Mouse (Mus musculus) intestine, embryonic 16.5 days (tissue): ENCODE data around the gene Tor1aip2. TPM values are rescaled to one million over a fixed set of nuclear protein-coding genes. Genes with fewer than 3 reads are reported as not detected.
"Not testable (repeated sequence)": the region's sequence is repeated elsewhere in the genome, so short reads cannot be mapped to it uniquely, and the experiment has no call there.

Experiments
- ATAC-seq: fragments of 200-750 bp; cut with Nextera tagmentation; 2 replicates; pipeline ENCODE4 v1.8.0; 2017; ENCODE audit warnings: moderate TSS enrichment, moderate library complexity
- H3K27ac ChIP-seq: fragments of 300-500 bp; sonication (generic); 2 replicates; pipeline ENCODE4 v1.5.1; 2014; ENCODE audit warnings: mild to moderate bottlenecking, low read length
- H3K27me3 ChIP-seq: fragments of 300-500 bp; sonication (generic); replicated peaks from 2 replicates; pipeline ENCODE4 v1.6.1; 2014; ENCODE audit warnings: low read length, control low read depth, mixed read lengths; ENCODE audit not compliant: control insufficient read depth, insufficient read depth
- H3K36me3 ChIP-seq: fragments of 300-500 bp; sonication (generic); 2 replicates; pipeline ENCODE4 v1.6.1; 2014; ENCODE audit warnings: low read length, control low read depth; ENCODE audit not compliant: control insufficient read depth, insufficient read depth
- H3K4me1 ChIP-seq: fragments of 300-500 bp; sonication (generic); 2 replicates; pipeline ENCODE4 v1.6.1; 2014; ENCODE audit warnings: low read length, control low read depth, mixed read lengths; ENCODE audit not compliant: control insufficient read depth, insufficient read depth
- H3K4me2 ChIP-seq: fragments of 300-500 bp; sonication (generic); 2 replicates; pipeline ENCODE4 v1.6.1; 2014; ENCODE audit warnings: low read depth, low read length, control low read depth
- H3K4me3 ChIP-seq: fragments of 300-500 bp; sonication (generic); 2 replicates; pipeline ENCODE4 v1.5.1; 2014; ENCODE audit warnings: mild to moderate bottlenecking, low read length
- H3K9ac ChIP-seq: fragments of 300-500 bp; sonication (generic); 2 replicates; pipeline ENCODE4 v1.6.1; 2014; ENCODE audit warnings: low read depth, low read length
- H3K9me3 ChIP-seq: fragments of 300-500 bp; sonication (generic); 2 replicates; pipeline ENCODE4 v1.6.1; 2016; ENCODE audit warnings: low read length, control low read depth; ENCODE audit not compliant: control insufficient read depth
- WGBS: fragments of 180-500 bp; shearing (Covaris S2); extraction: QIAGEN DNeasy Blood & Tissue Kit; methylation state at CpG from one replicate; pipeline ENCODE4 v1.1.7; 2014; 5-methylcytosine and 5-hydroxymethylcytosine counted together
- polyA plus RNA-seq: library from polyadenylated mRNA; unstranded; fragments of >200 nt; fragmentation: Nextera tagmentation; extraction: Ambion mirVana; gene quantifications from 2 replicates; pipeline ENCODE4 v1.2.1, GENCODE M21; 2015

Tor1aip2 gene
- polyA plus RNA-seq, 1 experiment from 2014 or later, result 153 TPM

GRCm38 (mm10) chr1:156037144-156037583 lies 2.0 kb downstream of the Tor1aip2 start:
- Histone ChIP-seq H3K36me3 (peaks cover 8% of the 10 kb centered on the region), H3K4me3 (peak overlapping the region; percentile 31), H3K4me1 (peaks cover 13% of the 10 kb centered on the region), H3K27me3 (no peaks in the 10 kb centered on the region), H3K4me2 (peak overlapping the region; percentile 44), H3K27ac (0 out of 2 replicates have a peak overlapping the region, but pooled peaks have one; percentile 17), H3K9ac (peak overlapping the region; percentile 26), H3K9me3 (no peaks in the 10 kb centered on the region)
- no peak for ATAC-seq
- WGBS, result 36% methylated on average over 5 of the region's 5 CpGs

DNA sequence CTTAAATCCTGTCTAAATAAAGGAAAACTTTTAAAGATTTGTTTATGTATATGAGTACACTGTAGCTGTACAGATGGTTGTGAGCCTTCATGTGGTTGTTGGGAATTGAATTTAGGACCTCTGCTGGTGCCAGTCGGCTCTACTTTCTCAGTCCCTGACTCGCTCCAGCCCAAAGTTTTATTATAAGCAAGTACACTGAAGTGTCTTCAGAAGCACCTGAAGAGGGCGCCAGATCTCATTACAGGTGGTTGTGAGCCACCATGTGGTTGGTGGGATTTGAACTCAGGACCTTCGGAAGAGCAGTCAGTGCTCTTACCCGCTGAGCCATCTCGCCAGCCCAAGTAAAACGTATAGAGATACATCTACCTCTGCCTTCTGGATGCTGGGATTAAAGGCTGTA lies 4.8 kb downstream of the Tor1aip2 start:
- WGBS, result 70% methylated on average over 7 of the region's 7 CpGs
- not testable (repeated sequence) for H3K4me2 ChIP-seq, H3K4me3 ChIP-seq, ATAC-seq, H3K9ac ChIP-seq, H3K9me3 ChIP-seq, H3K27me3 ChIP-seq, H3K36me3 ChIP-seq
- Histone ChIP-seq H3K4me1 (peaks cover 20% of the 10 kb centered on the region), H3K27ac (peak overlapping the region; percentile 75; the same call in 1 of the 2 replicates)

- Histone ChIP-seq H3K4me1 (peaks cover 24% of the 10 kb centered on the region), H3K36me3 (0 out of 2 replicates have a peak, but pooled peaks cover 1% of the 10 kb centered on the region), H3K4me2 (peak overlapping the region; percentile 43; the same call in 1 of the 2 replicates), H3K4me3 (peak overlapping the region; percentile 66), H3K27me3 (no peaks in the 10 kb centered on the region), H3K9ac (peak overlapping the region; percentile 70), H3K27ac (peak overlapping the region; percentile 75), H3K9me3 (no peaks in the 10 kb centered on the region)
- peak; percentile 77 for ATAC-seq
- WGBS, result under 1% methylated on average over 22 of the region's 22 CpGs
These were observed 5.7 kb downstream of the Tor1aip2 start for GRCm38 (mm10) chr1:156040731-156041401.

DNA sequence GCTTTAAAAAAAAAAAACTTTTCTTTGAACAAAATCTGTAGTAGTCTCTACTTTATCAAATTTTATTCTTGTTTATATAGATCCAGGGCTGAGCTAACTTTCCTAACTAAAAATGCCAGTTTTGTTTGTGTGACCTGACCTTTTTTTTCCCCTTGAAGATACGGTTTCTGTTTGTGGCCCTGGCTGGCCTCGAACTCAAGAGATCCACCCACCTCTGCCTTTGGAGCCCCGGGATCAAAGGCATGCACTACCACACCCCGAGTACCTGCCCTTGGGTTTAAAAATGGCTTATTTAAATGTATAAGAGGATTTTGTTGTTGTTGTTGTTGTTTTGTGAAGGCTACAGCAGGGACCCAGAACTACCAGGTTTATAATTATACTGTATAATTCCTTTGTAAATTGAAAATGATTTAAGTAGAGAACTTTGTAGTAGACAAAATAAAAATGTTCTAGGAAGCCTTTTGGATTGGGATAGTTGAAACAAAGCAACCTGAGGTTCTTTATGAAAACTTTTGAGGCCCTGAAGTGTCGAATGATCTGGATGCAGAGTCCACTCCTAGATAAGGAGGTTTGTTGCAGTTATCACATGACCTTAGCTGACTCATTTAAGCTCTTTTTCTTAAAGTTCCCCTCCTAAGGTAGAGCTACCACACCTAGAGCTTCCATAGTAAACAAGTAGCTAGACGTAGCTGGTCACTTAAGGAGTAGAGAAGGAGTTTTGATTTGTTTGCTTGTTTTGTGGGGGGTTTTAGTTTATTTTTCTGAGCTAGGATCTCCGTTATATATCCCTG lies 6.4 kb downstream of the Tor1aip2 start:
- Histone ChIP-seq H3K27ac (peak overlapping the region; percentile 90), H3K9me3 (no peaks in the 10 kb centered on the region), H3K36me3 (0 out of 2 replicates have a peak, but pooled peaks cover 2% of the 10 kb centered on the region), H3K4me3 (peak overlapping the region; percentile 53), H3K4me2 (peak overlapping the region; percentile 68), H3K27me3 (no peaks in the 10 kb centered on the region), H3K4me1 (peaks cover 24% of the 10 kb centered on the region), H3K9ac (peak overlapping the region; percentile 67)
- ATAC-seq, result peak; percentile 21; the same call in 1 of the 2 replicates
- 24% methylated on average over 7 of the region's 7 CpGs for WGBS

DNA sequence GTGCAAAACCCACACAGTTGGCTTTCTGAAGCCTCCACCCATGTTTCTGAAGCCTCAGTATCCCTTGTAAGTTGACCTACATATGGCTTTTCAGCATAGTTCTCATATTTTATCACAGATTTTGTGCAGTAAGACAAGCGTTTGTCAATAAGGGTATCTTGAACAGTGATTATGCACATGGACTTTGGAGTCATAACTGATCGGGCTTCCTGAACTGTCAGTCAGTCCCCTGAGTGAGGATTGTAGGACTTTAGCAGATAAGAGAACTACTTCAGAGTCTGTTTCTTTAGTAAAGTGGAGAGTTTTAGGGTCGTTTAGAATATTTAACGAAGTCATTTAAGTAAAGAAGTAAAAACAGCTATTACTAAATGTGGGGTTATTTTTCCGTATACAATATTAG lies 7.3 kb downstream of the Tor1aip2 start:
- Histone ChIP-seq H3K4me2 (peak overlapping the region; percentile 68), H3K27me3 (no peaks in the 10 kb centered on the region), H3K27ac (peak overlapping the region; percentile 81), H3K9ac (peak overlapping the region; percentile 52; the same call in 1 of the 2 replicates), H3K9me3 (no peaks in the 10 kb centered on the region), H3K4me3 (peak overlapping the region; percentile 53), H3K4me1 (peaks cover 24% of the 10 kb centered on the region), H3K36me3 (0 out of 2 replicates have a peak, but pooled peaks cover 2% of the 10 kb centered on the region)
- ATAC-seq, result peak; percentile 54
- WGBS, result 63% methylated on average over 5 of the region's 5 CpGs

GRCm38 (mm10) chr1:156043027-156043426 lies 7.8 kb downstream of the Tor1aip2 start:
- no peaks in the 10 kb centered on the region for H3K27me3 ChIP-seq
- ATAC-seq, result peak; percentile 21
- 0 out of 2 replicates have a peak, but pooled peaks cover 2% of the 10 kb centered on the region for H3K36me3 ChIP-seq
- H3K4me1 ChIP-seq, result peaks cover 28% of the 10 kb centered on the region
- peak overlapping the region; percentile 34 for H3K4me2 ChIP-seq
- peak overlapping the region; percentile 27 for H3K4me3 ChIP-seq
- WGBS, result 15% methylated on average over 4 of the region's 4 CpGs
- peak overlapping the region; percentile 41; the same call in 1 of the 2 replicates for H3K9ac ChIP-seq
- peak overlapping the region; percentile 50 for H3K27ac ChIP-seq
- no peaks in the 10 kb centered on the region for H3K9me3 ChIP-seq

GRCm38 (mm10) chr1:156044211-156044611 lies 9.0 kb downstream of the Tor1aip2 start:
- Histone ChIP-seq H3K4me1 (peaks cover 28% of the 10 kb centered on the region), H3K9me3 (no peaks in the 10 kb centered on the region), H3K4me2 (no peak overlapping the region), H3K27me3 (no peaks in the 10 kb centered on the region), H3K36me3 (0 out of 2 replicates have a peak, but pooled peaks cover 2% of the 10 kb centered on the region), H3K27ac (no peak overlapping the region), H3K4me3 (no peak overlapping the region), H3K9ac (no peak overlapping the region)
- 40% methylated on average over 5 of the region's 5 CpGs for WGBS
- peak; percentile 66 for ATAC-seq

DNA sequence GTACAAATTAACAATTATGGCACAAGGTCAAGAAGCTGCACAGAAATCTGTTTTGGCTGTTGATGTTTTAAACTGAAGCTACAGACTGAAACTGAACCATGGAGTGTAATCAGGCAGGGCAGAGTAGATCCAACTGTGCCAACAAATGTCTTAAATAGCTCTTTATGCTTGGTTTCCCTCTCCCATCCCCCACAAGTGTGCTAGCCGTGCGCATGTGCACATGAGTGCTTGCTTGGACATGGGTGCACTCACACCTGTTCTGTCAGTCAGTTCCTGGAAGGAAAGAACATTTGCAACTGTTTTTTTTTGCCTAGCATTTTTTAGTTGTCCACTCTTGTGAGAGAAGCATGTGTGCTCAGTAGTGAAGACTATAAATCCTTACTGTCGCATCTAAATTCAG lies 11.5 kb downstream of the Tor1aip2 start:
- Histone ChIP-seq H3K9me3 (no peaks in the 10 kb centered on the region), H3K4me3 (no peak overlapping the region), H3K4me1 (peaks cover 24% of the 10 kb centered on the region), H3K27ac (no peak overlapping the region), H3K4me2 (no peak overlapping the region), H3K27me3 (no peaks in the 10 kb centered on the region), H3K36me3 (peaks cover 10% of the 10 kb centered on the region), H3K9ac (no peak overlapping the region)
- ATAC-seq, result no peak
- WGBS, result 83% methylated on average over 3 of the region's 3 CpGs

DNA sequence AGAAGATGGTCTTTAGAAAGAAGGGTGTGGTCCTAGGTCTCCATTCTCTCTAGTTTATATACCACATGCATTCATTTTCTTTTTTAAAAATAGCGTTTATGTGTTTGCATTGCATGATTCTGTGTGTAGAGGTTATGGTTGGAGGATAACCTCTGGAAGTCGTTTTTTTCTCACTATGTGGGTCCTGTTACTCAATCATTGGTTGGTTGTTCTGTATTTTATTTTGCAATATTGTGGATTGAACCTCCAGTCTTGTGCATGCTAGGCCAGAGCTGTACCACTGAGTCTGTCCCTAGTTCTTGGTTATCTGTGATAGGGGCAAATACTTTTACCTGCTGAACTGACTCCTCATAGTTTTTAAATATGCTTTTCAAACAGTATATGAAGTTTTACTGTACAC lies 23.0 kb downstream of the Tor1aip2 start:
- Histone ChIP-seq H3K36me3 (peaks cover 17% of the 10 kb centered on the region), H3K27me3 (no peaks in the 10 kb centered on the region), H3K4me2 (no peak overlapping the region), H3K27ac (no peak overlapping the region), H3K4me3 (no peak overlapping the region), H3K4me1 (no peaks in the 10 kb centered on the region), H3K9me3 (no peaks in the 10 kb centered on the region), H3K9ac (no peak overlapping the region)
- ATAC-seq, result no peak
- WGBS, result 79% methylated on average over 2 of the region's 2 CpGs
